ENCODE assay signal across 15 mouse cellular contexts in genomic region chr9:65549643-65550042, GRCm38 (mm10). TPM values are rescaled to one million over a fixed set of nuclear protein-coding genes. Genes with fewer than 3 reads are reported as not detected.
DNase-seq lines count a peak whose midpoint lies in the region; ATAC-seq and TF ChIP-seq lines count a peak whose summit lies in the region.
"Had no signal": no experiment of that assay in that cellular context is flagged by ENCODE, and none has a peak within 500 bp of the region (broad histone marks: within the 10 kb centered on the region; RNA-seq: fewer than 3 reads in every experiment).

No protein-coding gene starts in this region.

- 0 out of 2 replicates have a peak, but pooled peaks cover 7% of the 10 kb centered on the region for H3K36me3 ChIP-seq in intestine, embryonic 14.5 days (ENCODE audit: control insufficient read depth, insufficient read depth, low read length)
- H3K36me3 ChIP-seq in intestine, postnatal 0 days (ENCODE audit: control insufficient read depth, insufficient read depth): no peaks in the 10 kb centered on the region
- H3K36me3 ChIP-seq in C2C12 (ENCODE audit: control insufficient read depth, insufficient read depth): peaks cover 9% of the 10 kb centered on the region
- H3K36me3 ChIP-seq in liver, embryonic 15.5 days (replicated peaks): peaks cover 31% of the 10 kb centered on the region
- H3K36me3 ChIP-seq: forebrain, embryonic 12.5 days had no signal

- no peak for TF ChIP-seq POLR2A in bone marrow, adult 2 months (IDR thresholded peaks at IDR 0.05; ENCODE audit: borderline replicate concordance, control insufficient read depth, low read depth, low read length)

- no peak for TF ChIP-seq CTCF in intestine, postnatal 0 days (IDR thresholded peaks at IDR 0.05; ENCODE audit: low read depth)
- TF ChIP-seq CTCF in C2C12 (IDR thresholded peaks at IDR 0.05; ENCODE audit: control insufficient read depth, insufficient read depth, insufficient read length): no peak
- no peak for TF ChIP-seq CTCF in bone marrow, adult 2 months (IDR thresholded peaks at IDR 0.05; ENCODE audit: control insufficient read depth, insufficient read depth, low read length)

- 81% methylated on average over 5 of the region's 5 CpGs for WGBS in intestine, embryonic 14.5 days
- WGBS in intestine, postnatal 0 days: 80% methylated on average over 5 of the region's 5 CpGs
- 45% methylated on average over 5 of the region's 5 CpGs for WGBS in bone marrow, adult 2 months
- whole genome bisulfite sequencing in liver, embryonic 15.5 days (ENCODE audit: insufficient replicate concordance): 41% methylated on average over 5 of the region's 5 CpGs

- H3K4me2 ChIP-seq in intestine, embryonic 14.5 days (ENCODE audit: low read length): no peak overlapping the region
- H3K4me2 ChIP-seq in intestine, postnatal 0 days (replicated peaks; ENCODE audit: low read depth): no peak overlapping the region
- no peak overlapping the region for H3K4me2 ChIP-seq in liver, embryonic 15.5 days
- H3K4me2 ChIP-seq: forebrain, embryonic 12.5 days had no signal

- no peak for DNase-seq in intestine, embryonic 14.5 days (ENCODE audit: low spot score)
- DNase-seq in gastrocnemius, postnatal 10 days: no peak
- no peak for DNase-seq in spleen, postnatal 10 days (ENCODE audit: low spot score in 2 of 2)
- DNase-seq: cerebellum, adult 11-12 months; gastrocnemius, postnatal 36 days; lung, postnatal 10 days; right cerebral cortex, postnatal 25 days had no signal

- peaks cover 39% of the 10 kb centered on the region for H3K4me1 ChIP-seq in intestine, embryonic 14.5 days (replicated peaks; ENCODE audit: control insufficient read depth, insufficient read depth, low read length)
- 0 out of 2 replicates have a peak, but pooled peaks cover 2% of the 10 kb centered on the region for H3K4me1 ChIP-seq in intestine, postnatal 0 days (replicated peaks; ENCODE audit: control insufficient read depth, insufficient read depth, low read length)
- peaks cover 28% of the 10 kb centered on the region for H3K4me1 ChIP-seq in bone marrow, adult 2 months (ENCODE audit: control insufficient read depth, insufficient read depth, low read length)
- H3K4me1 ChIP-seq in liver, embryonic 15.5 days (replicated peaks): peaks cover 96% of the 10 kb centered on the region

- no peak overlapping the region for H3K9ac ChIP-seq in intestine, embryonic 14.5 days (ENCODE audit: low read length)
- no peak overlapping the region for H3K9ac ChIP-seq in intestine, postnatal 0 days (ENCODE audit: low read depth, low read length)
- no peak overlapping the region for H3K9ac ChIP-seq in liver, embryonic 15.5 days
- H3K9ac ChIP-seq: forebrain, embryonic 12.5 days had no signal

- no peaks in the 10 kb centered on the region for H3K9me3 ChIP-seq in intestine, embryonic 14.5 days (ENCODE audit: control insufficient read depth, low read length)
- no peaks in the 10 kb centered on the region for H3K9me3 ChIP-seq in intestine, postnatal 0 days (ENCODE audit: control insufficient read depth)
- no peaks in the 10 kb centered on the region for H3K9me3 ChIP-seq in liver, embryonic 15.5 days (replicated peaks)
- H3K9me3 ChIP-seq: forebrain, embryonic 12.5 days had no signal

- ATAC-seq in intestine, embryonic 14.5 days (replicated peaks; ENCODE audit: low FRiP score, low TSS enrichment, low read depth): no peak
- no peak for ATAC-seq in intestine, postnatal 0 days
- ATAC-seq in liver, embryonic 15.5 days (ENCODE audit: insufficient read depth): no peak
- ATAC-seq: hindbrain, embryonic 16.5 days had no signal

- H3K27ac ChIP-seq in intestine, embryonic 14.5 days (ENCODE audit: low read depth): peak overlapping the region; percentile 98
- no peak overlapping the region for H3K27ac ChIP-seq in intestine, postnatal 0 days (ENCODE audit: low read depth, low read length)
- H3K27ac ChIP-seq in bone marrow, adult 2 months (ENCODE audit: control insufficient read depth, insufficient read depth, low read depth, low read length, poor library complexity): peak overlapping the region; percentile 46; the same call in 1 of the 2 replicates
- peak overlapping the region; percentile 34; the same call in 1 of the 2 replicates for H3K27ac ChIP-seq in liver, embryonic 15.5 days (replicated peaks)
- H3K27ac ChIP-seq: forebrain, embryonic 12.5 days had no signal

- no peaks in the 10 kb centered on the region for H3K27me3 ChIP-seq in intestine, embryonic 14.5 days (replicated peaks; ENCODE audit: control insufficient read depth, insufficient read depth, low read length)
- no peaks in the 10 kb centered on the region for H3K27me3 ChIP-seq in intestine, postnatal 0 days (replicated peaks; ENCODE audit: control insufficient read depth, insufficient read depth, low read length)
- no peaks in the 10 kb centered on the region for H3K27me3 ChIP-seq in C2C12 (ENCODE audit: control insufficient read depth, insufficient read depth, insufficient read length)
- H3K27me3 ChIP-seq in liver, embryonic 15.5 days: no peaks in the 10 kb centered on the region
- H3K27me3 ChIP-seq: forebrain, embryonic 12.5 days had no signal

- no peak overlapping the region for H3K4me3 ChIP-seq in intestine, embryonic 14.5 days (ENCODE audit: low read depth, low read length)
- no peak overlapping the region for H3K4me3 ChIP-seq in intestine, postnatal 0 days (ENCODE audit: low read depth, low read length)
- H3K4me3 ChIP-seq in C2C12 (ENCODE audit: insufficient read depth, poor library complexity, severe bottlenecking): no peak overlapping the region
- no peak overlapping the region for H3K4me3 ChIP-seq in bone marrow, adult 2 months (replicated peaks; ENCODE audit: control insufficient read depth, low read depth, low read length)
- no peak overlapping the region for H3K4me3 ChIP-seq in liver, embryonic 15.5 days (replicated peaks)
- H3K4me3 ChIP-seq: forebrain, embryonic 12.5 days had no signal

- no peak overlapping the region for H3ac ChIP-seq in C2C12 (ENCODE audit: control insufficient read depth, insufficient read length, low read depth)

- H3K79me2 ChIP-seq in C2C12 (ENCODE audit: control insufficient read depth, insufficient read depth): no peaks in the 10 kb centered on the region

- H3K79me3 ChIP-seq in C2C12 (ENCODE audit: low read depth): no peaks in the 10 kb centered on the region

TF ChIP-seq in C2C12, 6 proteins besides CTCF, POLR2A, EP300 and RAD21:
- TF ChIP-seq USF1 (IDR thresholded peaks at IDR 0.05; ENCODE audit: low read depth) (no peak), MAX (IDR thresholded peaks at IDR 0.05) (peak; percentile 17), MYOD1 (IDR thresholded peaks at IDR 0.05; ENCODE audit: control insufficient read depth, insufficient read length, low read depth) (no peak)

RNA-seq across cellular contexts. Expression of gene Ankdd1a, which starts 29.6 kb away (rescaled TPM):
- not detected in 2 replicates for polyA plus RNA-seq in intestine, embryonic 14.5 days (2014; fragmentation: Nextera tagmentation; extraction: Ambion mirVana)
- not detected in 2 replicates for polyA plus RNA-seq in intestine, postnatal 0 days (2015; fragmentation: Nextera tagmentation; extraction: Ambion mirVana)
- polyA plus RNA-seq in C2C12 (2012; fragmentation: generic; extraction: Trizol): not detected
- polyA plus RNA-seq in bone marrow, adult 2 months (2011; ENCODE audit: insufficient read depth, insufficient read length, low replicate concordance, missing spikeins): 1.2 TPM in 1 of 2 replicates, not detected in the other
- 0.09 TPM in 1 of 2 replicates, not detected in the other for polyA plus RNA-seq in liver, embryonic 15.5 days (2015; fragmentation: Nextera tagmentation; extraction: Ambion mirVana)
- not detected for total RNA-seq in gastrocnemius, postnatal 10 days (2021)
- total RNA-seq: gastrocnemius, postnatal 36 days had no signal
- polyA plus RNA-seq: limb, embryonic 11.5 days had no signal

RNA-seq across cellular contexts. Expression of gene Plekho2, which starts 30.2 kb away (rescaled TPM):
- 11.9 and 12.6 TPM in 2 replicates for polyA plus RNA-seq in intestine, embryonic 14.5 days (2014; fragmentation: Nextera tagmentation; extraction: Ambion mirVana)
- polyA plus RNA-seq in intestine, postnatal 0 days (2015; fragmentation: Nextera tagmentation; extraction: Ambion mirVana): 6.6 and 6.7 TPM in 2 replicates
- 23.3 TPM for polyA plus RNA-seq in C2C12 (2012; fragmentation: generic; extraction: Trizol)
- 25.7 and 55.0 TPM in 2 replicates for polyA plus RNA-seq in bone marrow, adult 2 months (2011; ENCODE audit: insufficient read depth, insufficient read length, low replicate concordance, missing spikeins)
- polyA plus RNA-seq in liver, embryonic 15.5 days (2015; fragmentation: Nextera tagmentation; extraction: Ambion mirVana): 27.0 and 27.3 TPM in 2 replicates
- 10 to 100 TPM; 11.4 to 17.3 TPM for total RNA-seq in gastrocnemius, postnatal 10 days (2021)

RNA-seq across cellular contexts. Expression of gene Pif1, which starts 37.3 kb away (rescaled TPM):
- polyA plus RNA-seq in intestine, embryonic 14.5 days (2014; fragmentation: Nextera tagmentation; extraction: Ambion mirVana): 8.1 and 9.9 TPM in 2 replicates
- polyA plus RNA-seq in intestine, postnatal 0 days (2015; fragmentation: Nextera tagmentation; extraction: Ambion mirVana): 1.2 and 1.8 TPM in 2 replicates
- polyA plus RNA-seq in C2C12 (2012; fragmentation: generic; extraction: Trizol): 10.8 TPM
- 16.5 and 29.8 TPM in 2 replicates for polyA plus RNA-seq in bone marrow, adult 2 months (2011; ENCODE audit: insufficient read depth, insufficient read length, low replicate concordance, missing spikeins)
- polyA plus RNA-seq in liver, embryonic 15.5 days (2015; fragmentation: Nextera tagmentation; extraction: Ambion mirVana): 10.0 and 13.2 TPM in 2 replicates
- total RNA-seq in gastrocnemius, postnatal 10 days (2021): 1 to 10 TPM in 1 of 2 experiments, under 1 TPM in 1; 0.92 to 1.4 TPM
- total RNA-seq: monocyte, adult 5-6 weeks had no signal
